Mouse (Mus musculus): Measurements from ENCODE around the gene Tgif2.

DNA sequence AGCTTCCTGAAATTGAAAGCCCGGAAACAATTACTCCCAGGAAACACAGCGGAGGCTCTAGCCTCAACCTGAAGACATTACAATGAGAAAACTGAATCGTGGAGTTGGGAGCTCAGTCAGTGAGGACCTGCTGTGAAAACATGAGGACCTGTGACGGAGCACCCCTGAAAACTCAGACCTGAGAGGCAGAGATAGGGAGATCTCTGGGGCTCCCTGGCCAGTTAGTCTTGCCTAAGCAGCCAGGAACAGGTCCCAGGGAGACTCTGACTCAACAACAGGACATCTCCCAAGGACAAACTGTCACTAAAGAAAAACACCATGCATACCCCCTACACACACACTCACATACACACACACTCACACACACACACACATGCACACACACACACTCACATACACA lies 58.6 kb downstream of the Tgif2 start:
- TF ChIP-seq POLR2A (IDR thresholded peaks at IDR 0.05; ENCODE audit: extremely low read depth, insufficient read depth, low read length) (no peak), CTCF (IDR thresholded peaks at IDR 0.05; ENCODE audit: low read depth, low read length) (no peak)
